Mouse (Mus musculus) left cerebral cortex, adult 18-20 months (tissue): ENCODE results near the gene Dop1a. TPM values are rescaled to one million over a fixed set of nuclear protein-coding genes. Genes with fewer than 3 reads are reported as not detected.
A peak's percentile ranks its signal among the peaks of the same experiment; 100 is the strongest.
"Not testable (repeated sequence)": the region's sequence is repeated elsewhere in the genome, so short reads cannot be mapped to it uniquely, and the experiment has no call there.

Experiments used
- DNase-seq, 2 experiments: peaks; one replicate each; pipeline ENCODE4 v3.0.0; 2021 to 2022; ENCODE audit warnings: low spot score in 2 of 2, mixed read lengths in 1 of 2
- total RNA-seq, 2 experiments: library from RNA; stranded (reverse); gene quantifications; 2 replicates each; pipeline ENCODE4 v1.2.3; 2021

Dop1a gene
- total RNA-seq, 2 experiments from 2014 or later = 55.1 to 57.1 TPM

DNA sequence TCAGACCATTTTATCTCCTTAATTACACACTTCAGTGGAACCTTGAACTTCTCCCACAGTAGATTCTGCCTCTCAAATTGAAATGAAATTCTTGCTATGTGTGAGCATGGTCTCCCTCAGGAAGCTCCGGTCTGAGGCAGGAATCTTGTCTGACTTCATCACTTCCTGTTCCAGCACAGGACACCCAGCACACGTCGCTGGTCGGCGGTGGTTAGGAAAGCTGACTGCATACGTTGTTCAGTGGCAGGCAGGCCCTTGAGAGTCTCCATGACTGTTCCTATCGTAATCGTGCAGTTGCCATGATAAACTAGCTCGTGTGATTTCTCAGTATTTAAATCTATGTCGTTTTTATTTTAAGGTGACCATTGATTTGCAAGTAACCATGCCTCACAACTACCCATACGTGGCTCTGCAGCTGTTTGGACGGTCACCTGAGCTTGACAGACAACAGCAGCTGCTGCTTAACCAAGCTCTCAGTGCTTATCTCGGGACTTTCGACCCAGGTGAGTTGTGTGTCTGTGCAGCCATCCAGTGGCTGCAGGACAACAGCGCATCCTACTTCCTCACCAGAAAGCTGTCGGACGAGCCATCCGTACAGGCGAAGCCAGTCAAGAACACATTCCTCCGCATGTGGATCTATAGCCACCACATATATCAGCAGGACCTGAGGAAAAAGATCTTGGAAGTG, 106.8 kb downstream of the Dop1a start:
- DNase-seq = no peak

- no peak for DNase-seq
These were observed 108.2 kb downstream of the Dop1a start for GRCm38 (mm10) chr9:86575178-86575577.

- DNase-seq = no peak
These were observed 112.7 kb downstream of the Dop1a start for GRCm38 (mm10) chr9:86579657-86580056.

- peak; percentile 60 to 75 for DNase-seq
These were observed 116.8 kb downstream of the Dop1a start for GRCm38 (mm10) chr9:86583740-86584139.

DNA sequence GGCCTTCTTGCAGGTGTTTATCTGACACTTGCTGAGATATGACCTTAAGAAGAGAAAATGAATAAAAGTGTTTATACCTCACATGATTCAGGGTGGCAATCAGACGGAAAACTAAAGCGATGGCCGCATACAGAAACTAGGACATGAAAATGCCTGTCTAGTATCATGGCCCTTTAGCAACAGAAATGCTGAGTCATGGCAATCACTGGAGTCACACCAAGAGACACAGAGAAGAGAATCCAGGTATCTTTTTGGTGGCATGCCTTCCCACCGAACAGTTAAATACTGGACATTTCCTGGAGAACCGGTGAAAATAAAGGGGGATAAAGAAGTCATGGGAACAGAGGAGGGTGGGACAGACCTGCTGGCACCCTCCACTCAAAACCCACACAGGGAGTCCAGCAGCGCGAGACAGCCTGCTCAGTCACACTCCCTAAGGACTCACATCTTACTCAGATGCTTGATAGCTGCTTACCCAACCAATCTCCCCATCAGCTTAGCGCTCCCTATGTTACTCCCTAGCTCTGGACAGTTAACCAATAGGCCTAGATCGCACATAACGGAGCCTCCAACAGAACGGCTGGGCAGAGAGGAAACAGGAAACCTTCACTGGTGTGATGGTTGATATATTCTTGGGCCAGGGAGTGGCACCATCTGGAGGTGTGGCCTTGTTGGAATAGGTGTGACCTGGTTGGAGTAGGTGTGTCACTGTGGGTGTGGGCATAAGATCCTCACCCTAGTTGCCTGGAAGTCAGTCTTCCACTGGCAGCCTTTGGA, 120.3 kb downstream of the Dop1a start:
- DNase-seq = no peak

DNA sequence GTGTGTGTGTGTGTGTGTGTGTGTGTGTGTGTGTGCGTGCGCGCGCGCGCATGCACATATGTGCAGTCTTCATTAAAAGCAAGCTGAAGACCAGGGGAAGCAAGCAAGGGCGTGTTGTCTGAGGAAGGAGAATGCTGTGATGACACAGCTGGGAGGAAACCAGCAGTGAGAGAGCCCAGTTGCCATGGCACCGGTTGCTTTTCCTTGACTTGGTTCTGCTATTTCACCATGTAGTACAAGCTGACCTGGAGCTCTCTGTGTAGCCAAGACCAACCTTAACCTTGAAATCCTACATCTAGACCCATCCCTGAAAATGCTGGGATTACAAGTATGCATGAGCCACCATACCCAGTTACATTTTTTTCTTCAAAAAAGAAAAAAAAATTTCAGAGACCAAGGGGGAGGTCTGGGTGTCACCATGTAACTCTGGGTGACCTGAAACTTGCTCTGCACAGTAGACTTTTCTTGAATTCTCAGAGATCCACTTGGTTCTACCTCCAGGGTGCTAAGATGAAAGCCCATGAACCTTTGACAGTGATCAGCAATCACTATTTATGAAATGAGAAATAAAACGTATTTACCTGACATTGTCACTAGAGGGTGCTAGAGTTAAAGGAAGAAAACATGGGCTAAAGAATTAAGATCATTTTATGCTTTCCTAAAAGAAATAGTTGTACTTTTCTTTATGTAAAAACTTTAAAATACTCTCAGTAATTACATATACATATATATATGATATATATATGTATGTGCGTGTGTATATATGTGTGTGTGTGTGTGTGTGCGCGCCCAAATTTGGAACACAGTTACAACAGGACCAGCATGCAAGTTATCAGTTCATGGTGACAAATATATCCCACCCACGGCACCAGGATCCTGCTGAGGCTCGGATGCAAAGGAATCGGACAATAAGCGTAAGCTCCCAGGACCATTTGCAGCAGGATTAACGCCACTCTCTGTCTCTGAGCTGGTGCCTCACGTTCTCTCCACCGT, 126.0 kb downstream of the Dop1a start:
- DNase-seq = peak; percentile 43 to 65

DNA sequence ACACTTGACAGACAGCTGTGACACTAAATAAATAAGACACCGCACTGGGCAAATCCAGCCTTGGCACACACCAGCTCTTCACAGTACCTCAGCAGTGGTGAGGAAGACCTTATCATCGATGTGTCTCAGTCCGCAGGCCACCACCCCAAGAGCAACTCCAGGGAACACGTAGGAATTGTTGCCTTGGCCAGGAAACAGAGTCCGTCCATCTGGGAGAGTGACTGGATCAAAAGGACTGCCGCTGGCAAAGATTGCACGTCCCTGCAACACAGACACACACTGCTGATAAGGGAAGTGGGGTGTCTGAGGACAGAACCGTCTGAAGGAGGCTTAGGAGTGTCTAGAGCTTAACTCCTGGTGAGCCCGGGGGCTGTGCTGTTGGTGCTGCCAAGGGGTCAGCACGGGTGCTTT, 127.4 kb downstream of the Dop1a start:
- not testable (repeated sequence) for DNase-seq

- DNase-seq = not testable (repeated sequence)
These were observed 130.0 kb downstream of the Dop1a start for GRCm38 (mm10) chr9:86596983-86597382.

- DNase-seq = no peak
These were observed 132.9 kb downstream of the Dop1a start for GRCm38 (mm10) chr9:86599723-86600303.

Other genes with a start within 250 kb of the Dop1a start
- 1 to 10 TPM; 5.7 to 7.3 TPM for gene Ube2cbp, start 2.2 kb upstream of the Dop1a start, total RNA-seq
- gene Pgm3, start 104.7 kb downstream of the Dop1a start, total RNA-seq = 10 to 100 TPM; 17.5 to 19.2 TPM
- gene Rwdd2a, start 104.8 kb downstream of the Dop1a start, total RNA-seq = 10 to 100 TPM; 22.4 to 26.8 TPM
- gene Me1, start 228.8 kb downstream of the Dop1a start, total RNA-seq = 10 to 100 TPM; 49.3 to 52.9 TPM